Mouse (Mus musculus): Measurements from ENCODE around the gene Nphp4. TPM values are rescaled to one million over a fixed set of nuclear protein-coding genes. Genes with fewer than 3 reads are reported as not detected.

Gene Nphp4
- total RNA-seq, 2 experiments from 2014 or later, result 10.5 to 12.1 TPM

DNA sequence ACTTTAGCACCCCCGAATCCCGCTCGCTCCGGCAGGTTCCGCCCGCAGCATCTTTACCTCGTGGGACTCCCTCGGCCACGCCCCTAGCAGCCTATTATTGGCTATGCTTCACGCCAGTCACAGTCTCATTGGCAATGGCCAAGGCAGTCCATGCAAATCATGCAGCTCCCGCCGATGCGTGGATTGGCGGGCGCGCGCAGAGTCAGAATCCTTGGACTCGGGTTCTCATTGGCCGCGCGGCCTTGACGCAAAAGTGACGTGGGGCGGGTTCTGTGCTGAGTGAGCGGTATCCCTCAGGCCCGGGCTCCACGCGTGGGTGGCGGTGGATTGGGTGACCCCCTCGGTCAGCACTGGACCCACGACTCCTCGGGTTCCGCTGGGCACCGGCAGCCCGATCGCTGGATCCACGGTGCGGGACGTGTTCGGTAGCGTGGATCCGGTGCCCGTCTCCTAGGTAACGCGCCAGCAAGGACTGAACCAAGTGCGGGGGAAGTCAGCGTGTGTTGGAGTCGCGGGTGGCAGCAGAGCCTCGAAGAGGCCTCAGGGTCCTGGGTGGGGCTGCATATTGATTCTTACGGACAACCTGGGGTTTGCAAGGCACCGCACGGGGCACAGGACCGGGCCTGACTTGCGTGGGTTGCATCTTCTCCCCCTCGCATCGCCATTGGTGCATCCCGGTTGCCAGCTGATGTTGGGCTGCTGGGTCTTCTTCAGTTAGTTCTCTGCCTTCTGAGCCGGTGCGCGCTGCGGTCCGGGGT lies 1.1 kb downstream of the Nphp4 start, which contains the start of gene Kcnab2:
Gene Kcnab2, minus strand, starts transcription at position 406 of the 758 bp plus-strand sequence.
- DNase-seq, result peak; percentile 100
- intact Hi-C loops (cut with DNase I), result no loop called here

DNA sequence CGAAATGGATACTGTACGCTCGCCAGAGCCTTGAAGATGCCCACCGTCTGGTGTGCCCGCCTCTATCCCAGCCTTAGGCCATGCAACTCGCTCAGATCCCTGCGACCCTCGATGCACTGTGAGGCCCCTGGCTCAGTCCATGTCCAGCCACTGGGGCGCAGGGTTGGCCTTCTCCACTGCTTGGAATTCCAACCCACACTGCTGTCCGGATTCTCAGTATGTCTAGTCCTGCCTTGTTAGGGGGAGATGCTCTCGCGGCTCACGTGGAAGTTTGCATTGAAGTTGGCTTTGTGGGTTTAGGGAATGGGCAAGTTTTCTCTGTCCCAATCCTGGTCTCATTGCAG lies 1.7 kb downstream of the Nphp4 start:
- no peak for DNase-seq
- intact Hi-C loops (cut with DNase I), result no loop called here

- DNase-seq, result no peak
- intact Hi-C loops (cut with DNase I), result no loop called here
These were observed 3.9 kb downstream of the Nphp4 start for GRCm38 (mm10) chr4:152480426-152480825.

DNA sequence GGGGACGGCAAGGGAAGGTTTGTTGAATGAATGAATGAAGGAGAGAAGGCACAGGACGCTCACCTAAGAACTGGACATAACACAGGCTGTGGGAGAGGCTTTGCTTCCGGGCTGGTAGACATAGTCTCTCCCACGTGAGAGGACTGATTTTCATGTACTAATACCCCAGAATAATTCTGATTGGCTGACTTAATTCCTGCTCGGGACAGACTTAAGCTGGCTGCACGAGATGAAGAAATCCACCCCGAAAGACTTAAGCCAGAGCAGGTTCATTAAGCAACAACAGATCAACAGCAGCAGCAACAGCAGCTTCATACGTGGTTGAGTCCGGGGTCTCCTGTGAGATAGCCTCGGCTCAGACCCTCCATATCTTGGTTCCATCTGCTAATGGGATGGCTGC lies 11.5 kb downstream of the Nphp4 start:
- no peak for DNase-seq
- intact Hi-C loops (cut with DNase I), result no loop called here

DNA sequence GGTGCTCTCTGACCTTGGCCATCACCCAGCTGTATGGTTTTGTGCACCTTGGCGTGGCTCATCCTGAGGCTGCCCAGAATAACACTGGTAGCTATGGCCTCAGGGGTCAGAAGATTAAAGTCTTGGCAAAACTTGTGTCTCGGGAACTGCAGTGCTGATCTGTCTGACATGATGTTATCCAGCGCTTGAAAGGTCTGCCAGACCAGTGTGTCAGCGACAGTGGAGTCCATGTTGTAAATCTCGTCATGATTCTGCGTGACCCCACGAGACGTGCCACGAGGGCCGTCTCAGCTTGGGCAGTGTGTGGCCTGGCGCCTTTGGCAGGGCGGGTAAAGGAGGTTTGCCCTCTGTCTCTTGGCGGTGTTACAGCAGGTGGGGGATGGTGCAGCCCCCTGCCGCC lies 13.8 kb downstream of the Nphp4 start:
- intact Hi-C loops (cut with DNase I), result no loop called here
- no peak for DNase-seq

DNA sequence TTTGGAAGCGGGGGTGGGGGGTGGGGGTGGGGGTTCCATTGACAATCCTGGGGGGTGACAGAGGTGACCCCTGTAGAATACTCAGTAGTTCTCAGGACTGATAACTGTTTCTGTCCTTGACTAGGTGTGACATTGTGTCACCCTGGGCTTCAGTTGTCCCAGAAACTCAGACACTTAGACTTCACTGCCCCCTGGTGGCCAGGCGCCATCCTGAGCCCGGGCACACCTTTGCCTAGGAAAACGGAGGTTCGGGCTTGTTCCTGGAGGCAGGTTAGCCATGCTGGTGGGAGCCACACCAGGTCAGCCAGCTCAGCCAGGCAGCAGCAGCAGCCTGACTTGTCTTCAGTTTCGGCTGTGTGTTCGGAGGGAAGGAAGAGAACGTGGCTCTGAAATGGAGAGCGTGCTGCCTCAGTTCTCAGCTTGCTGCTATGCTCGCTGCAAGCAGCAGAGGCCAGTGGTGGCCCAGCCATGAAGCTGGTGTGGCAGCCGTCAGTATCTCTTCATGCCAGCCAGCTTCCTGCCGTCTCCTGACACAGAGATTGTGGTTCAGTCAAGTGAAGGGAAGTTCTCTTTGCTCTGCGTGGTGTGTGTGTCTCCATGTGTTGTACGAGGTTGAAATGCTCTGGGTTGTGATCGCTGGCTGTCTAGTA lies 14.9 kb downstream of the Nphp4 start:
- intact Hi-C loops (cut with DNase I), result no loop called here
- peak; percentile 80 for DNase-seq

DNA sequence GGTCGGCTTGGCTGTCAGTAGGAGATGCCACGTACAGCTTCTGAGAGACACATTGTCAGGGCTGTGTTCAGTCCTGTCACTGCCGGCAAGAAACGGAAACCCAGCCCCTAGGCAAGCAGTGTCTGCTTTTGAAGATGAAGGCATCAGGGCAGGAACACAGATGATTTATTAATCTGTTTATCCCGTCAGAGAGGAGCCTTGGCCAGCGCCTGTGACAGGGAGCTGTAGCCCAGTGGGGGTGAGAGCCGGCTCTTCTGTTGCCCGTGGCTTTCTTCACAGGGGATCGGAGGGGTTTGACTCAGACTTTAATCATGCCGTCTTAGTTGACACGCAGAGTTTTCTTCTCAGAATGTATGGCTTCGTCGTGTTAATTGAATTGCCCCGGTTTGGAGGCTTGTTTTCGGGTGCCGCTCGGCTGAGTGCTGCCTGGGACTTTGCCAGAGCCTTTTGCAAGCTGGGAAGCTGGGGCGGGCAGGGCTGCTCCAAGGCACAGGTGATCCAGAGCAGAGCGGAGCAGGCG lies 17.9 kb downstream of the Nphp4 start:
- intact Hi-C loops (cut with DNase I), result no loop called here
- DNase-seq, result peak; percentile 20

DNA sequence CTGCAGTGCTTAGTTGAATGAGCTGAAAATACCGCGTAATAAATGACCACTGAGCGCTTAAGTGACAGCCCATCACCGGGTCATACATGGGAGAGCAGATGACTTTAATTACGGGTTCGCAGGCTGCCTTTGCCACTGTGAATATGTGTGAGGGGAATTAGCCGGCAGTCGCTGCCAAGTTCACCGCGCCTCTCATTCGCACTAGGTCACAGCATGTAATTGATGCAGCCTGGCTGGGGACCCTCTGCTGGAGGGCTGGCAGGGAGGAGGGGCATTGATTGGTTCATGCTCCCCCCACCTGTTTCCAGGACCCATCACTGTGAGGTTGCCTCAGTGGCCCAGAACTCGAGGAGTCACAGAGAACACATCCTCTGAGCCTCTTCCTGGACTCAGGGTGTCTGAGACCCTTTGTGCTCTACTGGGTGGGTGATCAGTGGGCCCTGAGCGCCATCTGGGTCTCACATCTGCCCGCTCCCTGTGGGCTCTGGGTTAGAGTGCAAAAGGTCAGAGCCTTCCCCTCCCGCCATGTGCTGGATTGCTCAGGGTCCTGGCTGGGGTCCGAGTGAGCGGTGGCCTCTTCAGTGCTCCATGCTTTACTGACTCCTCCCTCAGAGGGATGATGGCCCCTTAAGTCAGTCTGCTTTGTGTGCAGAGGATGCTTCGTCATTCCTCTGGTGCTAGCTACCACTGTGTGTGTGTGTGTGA lies 35.9 kb downstream of the Nphp4 start:
- no peak for DNase-seq

DNA sequence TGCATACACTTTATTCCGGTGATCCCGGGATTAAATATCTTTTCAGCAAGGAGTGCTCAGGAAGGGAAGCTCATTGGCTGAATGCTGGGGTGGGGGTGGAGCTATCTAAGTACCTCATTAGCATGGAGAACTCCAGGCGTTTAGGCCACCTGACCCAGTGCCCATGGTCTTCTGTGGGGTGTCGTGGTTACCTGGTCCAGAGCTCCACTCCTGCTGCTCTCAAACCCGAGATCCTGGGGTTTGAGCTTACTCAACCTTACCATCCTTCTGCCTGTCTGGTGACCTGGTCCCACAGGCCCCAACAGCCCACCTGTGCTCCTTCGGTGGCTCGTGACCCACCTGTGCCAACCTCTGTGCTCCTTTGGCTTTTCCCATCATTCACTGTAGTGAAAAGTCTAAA lies 38.4 kb downstream of the Nphp4 start:
- no peak for DNase-seq
- intact Hi-C loops (cut with DNase I), result no loop called here

More for the DNA sequence above, 35.9 kb downstream of the Nphp4 start:
- intact Hi-C loops (cut with DNase I), result no loop called here

GRCm38 (mm10) chr4:152519106-152519505 lies 42.6 kb downstream of the Nphp4 start:
- intact Hi-C loops (cut with DNase I), result no loop called here
- no peak for DNase-seq

DNA sequence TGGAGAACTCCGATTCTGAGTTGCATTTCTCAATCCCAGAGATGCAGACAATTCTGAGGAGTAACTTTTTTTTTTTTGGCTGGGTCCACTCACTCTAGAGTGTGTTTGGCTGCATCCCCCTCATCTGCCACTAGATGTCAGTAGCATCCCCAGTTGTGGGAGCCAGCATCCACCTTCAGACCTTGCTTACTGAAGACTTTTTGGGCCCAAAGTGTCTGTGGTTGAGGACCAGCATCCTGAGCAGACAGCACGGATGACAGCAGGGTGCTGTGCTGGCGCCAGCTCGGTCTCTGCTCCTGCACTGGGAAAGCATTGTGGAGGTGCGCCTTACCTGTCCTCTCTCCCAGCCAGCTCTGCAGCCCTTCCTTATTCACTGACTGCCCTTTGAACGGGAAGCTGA lies 43.6 kb downstream of the Nphp4 start:
- peak; percentile 78 for DNase-seq
- intact Hi-C loops (cut with DNase I), result no loop called here

- intact Hi-C loops (cut with DNase I), result loop anchor here (10.0 kb wide), 1 partner anchor 202 kb away; no protein-coding TSS in a partner anchor
- DNase-seq, result peak; percentile 72
These were observed 56.4 kb downstream of the Nphp4 start for GRCm38 (mm10) chr4:152532872-152533271.

DNA sequence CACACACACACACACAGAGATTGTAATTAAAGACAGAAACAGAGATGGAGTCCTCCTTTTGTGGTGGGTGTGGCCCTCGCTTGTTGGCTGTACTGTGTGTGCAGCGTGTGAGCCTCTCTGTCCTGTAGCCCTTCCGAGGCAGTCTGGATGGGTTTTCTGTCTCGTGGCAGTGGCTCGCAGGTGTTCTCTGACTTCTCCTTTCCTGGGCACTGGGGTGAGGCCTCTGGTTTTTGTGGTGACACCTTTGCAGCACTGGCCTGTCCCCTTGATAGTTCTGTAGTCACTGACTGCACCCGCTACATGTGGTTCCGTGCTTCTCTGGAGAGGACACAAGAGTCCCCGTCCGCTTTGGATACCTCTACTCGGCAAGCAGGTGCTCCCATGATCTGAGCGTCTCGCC lies 63.2 kb downstream of the Nphp4 start:
- intact Hi-C loops (cut with DNase I), result loop anchor here (5.0 to 10.0 kb wide), 2 partner anchors 195 to 1408 kb away; no protein-coding TSS in a partner anchor
- DNase-seq, result no peak

DNA sequence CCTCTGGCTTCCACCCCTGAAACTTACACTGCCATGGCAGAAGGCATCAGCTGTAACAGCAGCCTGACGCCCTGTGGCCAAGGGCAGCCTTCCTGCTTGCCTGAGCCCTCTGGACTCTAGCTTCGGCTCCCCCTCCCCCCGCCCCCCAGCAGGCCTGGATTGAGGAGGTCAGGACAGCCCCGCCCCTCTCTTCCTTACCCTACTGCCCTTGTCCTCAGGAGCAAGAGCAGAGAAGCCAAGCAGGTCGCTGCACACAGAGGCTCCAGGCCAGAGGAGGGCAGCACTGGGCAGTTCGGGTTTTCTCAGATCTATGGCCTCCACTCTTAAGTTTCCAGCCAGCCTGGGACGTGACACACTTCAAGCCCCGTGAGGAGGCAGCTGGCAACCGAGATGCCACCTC lies 64.7 kb downstream of the Nphp4 start:
- DNase-seq, result no peak
- intact Hi-C loops (cut with DNase I), result no loop called here

GRCm38 (mm10) chr4:152542447-152542846 lies 65.9 kb downstream of the Nphp4 start:
- no peak for DNase-seq
- intact Hi-C loops (cut with DNase I), result no loop called here

- DNase-seq, result no peak
- intact Hi-C loops (cut with DNase I), result no loop called here
These were observed 70.0 kb downstream of the Nphp4 start for GRCm38 (mm10) chr4:152546481-152546880.

- intact Hi-C loops (cut with DNase I), result no loop called here
- DNase-seq, result no peak
These were observed 71.6 kb downstream of the Nphp4 start for GRCm38 (mm10) chr4:152547886-152548663.

DNA sequence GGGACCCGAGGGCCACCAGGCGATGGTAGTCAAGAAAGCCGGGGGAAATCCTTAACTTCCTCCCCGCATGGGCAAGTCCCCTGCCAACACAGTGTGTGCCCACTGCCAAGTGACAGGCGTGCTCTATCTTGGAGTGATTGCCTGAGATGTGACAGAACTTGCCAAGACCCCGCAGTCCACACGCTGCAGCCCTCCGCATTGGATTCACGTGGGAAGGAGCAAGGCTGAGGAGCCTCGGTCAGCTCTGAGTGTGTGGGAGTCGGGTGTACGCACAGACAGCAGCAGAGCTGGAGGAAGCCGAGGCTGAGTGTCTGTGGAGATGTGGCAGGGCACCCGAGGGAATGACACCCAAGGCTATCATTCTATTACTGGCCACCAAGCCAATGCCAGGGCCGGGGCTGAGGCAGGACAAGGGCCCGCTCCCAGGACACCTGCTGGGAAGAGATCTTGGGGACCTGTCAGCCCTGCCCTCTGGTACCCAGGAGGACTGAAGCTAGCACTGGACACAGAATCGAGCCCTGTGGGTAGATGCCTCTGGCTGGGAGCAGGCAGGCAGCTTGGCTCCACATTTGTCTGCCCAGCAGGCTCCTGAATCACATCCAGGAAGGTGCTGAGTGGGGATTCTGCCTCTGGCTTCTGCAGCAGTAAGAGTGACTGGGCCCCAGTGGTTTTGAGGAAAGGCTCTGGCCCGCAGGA lies 73.1 kb downstream of the Nphp4 start:
- DNase-seq, result no peak
- intact Hi-C loops (cut with DNase I), result no loop called here

GRCm38 (mm10) chr4:152550203-152550549 lies 73.7 kb downstream of the Nphp4 start:
- DNase-seq, result no peak

More at GRCm38 (mm10) chr4:152550203-152550549, 73.7 kb downstream of the Nphp4 start:
- intact Hi-C loops (cut with DNase I), result no loop called here
